Mouse (Mus musculus) limb, embryonic 13.5 days (tissue): ENCODE results near the gene Rps19bp1. TPM values are rescaled to one million over a fixed set of nuclear protein-coding genes. Genes with fewer than 3 reads are reported as not detected.

ENCODE experiments used
- ATAC-seq: fragments of 200-750 bp; cut with Nextera tagmentation; 2 replicates; pipeline ENCODE4 v1.8.0; 2017; ENCODE audit warnings: low read depth, moderate number of reproducible peaks, moderate TSS enrichment; ENCODE audit not compliant: low FRiP score
- H3K27ac ChIP-seq: fragments of 300-500 bp; sonication (generic); 2 replicates; pipeline ENCODE4 v1.5.1; 2015; ENCODE audit warnings: inconsistent platforms, mild to moderate bottlenecking, moderate library complexity
- H3K27me3 ChIP-seq: fragments of 300-500 bp; sonication (generic); 2 replicates; pipeline ENCODE4 v1.6.1; 2015; ENCODE audit warnings: mild to moderate bottlenecking, inconsistent platforms
- H3K36me3 ChIP-seq: fragments of 300-500 bp; sonication (generic); 2 replicates; pipeline ENCODE4 v1.6.1; 2015; ENCODE audit warnings: inconsistent platforms, mild to moderate bottlenecking, moderate library complexity
- H3K4me1 ChIP-seq: fragments of 300-500 bp; sonication (generic); 2 replicates; pipeline ENCODE4 v1.6.1; 2015; ENCODE audit warnings: inconsistent platforms
- H3K4me2 ChIP-seq: fragments of 300-500 bp; sonication (generic); replicated peaks from 2 replicates; pipeline ENCODE4 v1.6.1; 2015; ENCODE audit warnings: inconsistent platforms, mild to moderate bottlenecking, moderate library complexity
- H3K4me3 ChIP-seq: fragments of 300-500 bp; sonication (generic); 2 replicates; pipeline ENCODE4 v1.5.1; 2015; ENCODE audit warnings: moderate library complexity, mild to moderate bottlenecking, inconsistent platforms
- H3K9ac ChIP-seq: fragments of 300-500 bp; sonication (generic); 2 replicates; pipeline ENCODE4 v1.6.1; 2015; ENCODE audit warnings: mild to moderate bottlenecking, inconsistent platforms
- H3K9me3 ChIP-seq: fragments of 300-500 bp; sonication (generic); 2 replicates; pipeline ENCODE4 v1.6.1; 2016; ENCODE audit warnings: inconsistent platforms
- polyA plus RNA-seq: library from polyadenylated mRNA; unstranded; fragments of >200 nt; fragmentation: Nextera tagmentation; extraction: Ambion mirVana; gene quantifications from 2 replicates; pipeline ENCODE4 v1.2.1, GENCODE M21; 2015

The Rps19bp1 gene
- polyA plus RNA-seq, 1 experiment from 2014 or later = 59.3 TPM

GRCm38 (mm10) chr15:80213688-80214087 is 50.4 kb downstream of the Rps19bp1 start:
- Histone ChIP-seq H3K9me3 (no peaks in the 10 kb centered on the region), H3K4me3 (no peak overlapping the region), H3K27ac (no peak overlapping the region), H3K4me2 (no peak overlapping the region), H3K27me3 (no peaks in the 10 kb centered on the region), H3K9ac (no peak overlapping the region), H3K36me3 (peaks cover 43% of the 10 kb centered on the region), H3K4me1 (no peaks in the 10 kb centered on the region)
- no peak for ATAC-seq

Other genes with a start within 250 kb of the Rps19bp1 start
- 3.0 and 3.2 TPM in 2 replicates for gene Pdgfb, start 249.3 kb downstream of the Rps19bp1 start, polyA plus RNA-seq
- gene Syngr1, start 173.0 kb downstream of the Rps19bp1 start, polyA plus RNA-seq = 5.5 and 5.6 TPM in 2 replicates
- 1,057 and 1,068 TPM in 2 replicates for gene Rpl3, start 172.4 kb downstream of the Rps19bp1 start, polyA plus RNA-seq
- 45.6 and 45.8 TPM in 2 replicates for gene Tab1, start 131.2 kb downstream of the Rps19bp1 start, polyA plus RNA-seq
- 6.0 and 6.1 TPM in 2 replicates for gene Mgat3, start 90.6 kb downstream of the Rps19bp1 start, polyA plus RNA-seq
- 32.7 and 35.0 TPM in 2 replicates for gene Mief1, start 30.3 kb downstream of the Rps19bp1 start, polyA plus RNA-seq
- not detected in 2 replicates for gene AC140267.1, start 28.5 kb downstream of the Rps19bp1 start, polyA plus RNA-seq
- 124 and 134 TPM in 2 replicates for gene Atf4, start 9.1 kb downstream of the Rps19bp1 start, polyA plus RNA-seq
- 0.01 and 0.03 TPM in 2 replicates for gene Cacna1i, start 22.9 kb upstream of the Rps19bp1 start, polyA plus RNA-seq